Mouse (Mus musculus) thymus, postnatal 10 days (tissue): ENCODE measurements around the gene Rin2.
"Not testable (repeated sequence)": the region's sequence is repeated elsewhere in the genome, so short reads cannot be mapped to it uniquely, and the experiment has no call there.

ENCODE experiments used
- DNase-seq, 2 experiments: peaks; one replicate each; pipeline ENCODE4 v3.0.0; 2021; ENCODE audit warnings: low spot score in 2 of 2

Rin2 gene

DNA sequence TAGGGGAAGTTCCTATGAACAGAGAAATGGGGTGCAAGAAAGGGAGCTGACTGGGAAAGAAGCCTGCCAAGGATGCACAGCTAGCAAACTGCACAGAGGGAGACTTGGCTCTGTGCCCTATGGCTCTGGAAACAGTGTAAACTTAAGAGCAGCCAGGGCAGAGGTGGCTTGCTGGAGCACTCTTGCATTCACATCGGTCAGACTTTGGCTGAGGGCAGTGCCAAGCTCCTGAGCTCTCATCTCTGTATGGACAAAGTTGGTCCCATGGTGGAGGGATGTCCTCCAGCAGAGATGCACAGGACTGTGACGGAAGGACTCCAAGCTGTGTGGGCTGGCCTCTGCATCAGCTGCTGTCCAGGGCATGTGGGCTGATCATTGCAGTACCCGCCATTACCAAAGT is 8.5 kb downstream of the Rin2 start:
- DNase-seq, result no peak

GRCm38 (mm10) chr2:145684151-145684550 is 9.1 kb downstream of the Rin2 start:
- DNase-seq, result no peak

DNA sequence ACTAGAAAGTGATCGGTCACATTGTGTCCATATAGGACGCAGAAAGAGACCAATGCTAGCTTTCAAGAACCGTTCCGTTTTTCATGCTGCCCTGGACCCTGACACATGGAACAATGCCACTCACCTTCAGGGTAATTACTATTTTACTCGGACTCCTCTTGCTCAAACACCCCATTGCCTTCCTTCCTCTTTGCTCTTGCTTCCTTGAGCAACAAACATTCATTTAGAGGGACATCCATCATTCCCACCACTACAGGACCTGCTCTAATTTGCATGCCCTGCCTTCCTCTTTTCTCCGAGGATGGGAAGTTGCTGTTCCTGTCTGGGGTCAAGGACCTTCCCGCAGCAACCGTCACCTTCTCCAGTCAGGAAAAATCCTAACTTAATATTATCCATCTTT is 9.9 kb downstream of the Rin2 start:
- DNase-seq, result no peak

DNA sequence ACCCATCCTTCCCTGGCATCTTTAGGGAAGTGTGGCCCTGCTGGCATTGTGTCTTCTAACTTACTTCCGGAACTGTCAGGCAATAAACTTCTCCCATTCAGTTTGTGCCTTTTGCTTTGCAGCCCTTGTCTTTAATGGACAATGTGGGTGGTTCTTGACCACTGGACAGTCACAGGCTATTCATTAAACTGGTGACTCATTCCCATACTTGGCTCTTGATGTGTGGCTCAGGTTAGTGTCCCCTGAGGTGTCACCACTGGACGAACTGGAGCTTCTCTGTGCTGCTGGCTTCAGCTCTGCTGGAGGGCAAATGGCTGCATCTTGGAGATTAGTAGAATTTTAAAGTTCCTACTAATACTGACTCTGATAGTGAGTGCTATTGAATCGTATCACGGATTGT is 11.0 kb downstream of the Rin2 start:
- no peak for DNase-seq

GRCm38 (mm10) chr2:145691367-145692009 is 16.5 kb downstream of the Rin2 start:
- DNase-seq, result no peak

- no peak for DNase-seq
Observed at GRCm38 (mm10) chr2:145697160-145697559, 22.1 kb downstream of the Rin2 start.

GRCm38 (mm10) chr2:145699414-145700071 is 24.5 kb downstream of the Rin2 start:
- peak in 1 of 2 experiments; percentile 39 for DNase-seq

DNA sequence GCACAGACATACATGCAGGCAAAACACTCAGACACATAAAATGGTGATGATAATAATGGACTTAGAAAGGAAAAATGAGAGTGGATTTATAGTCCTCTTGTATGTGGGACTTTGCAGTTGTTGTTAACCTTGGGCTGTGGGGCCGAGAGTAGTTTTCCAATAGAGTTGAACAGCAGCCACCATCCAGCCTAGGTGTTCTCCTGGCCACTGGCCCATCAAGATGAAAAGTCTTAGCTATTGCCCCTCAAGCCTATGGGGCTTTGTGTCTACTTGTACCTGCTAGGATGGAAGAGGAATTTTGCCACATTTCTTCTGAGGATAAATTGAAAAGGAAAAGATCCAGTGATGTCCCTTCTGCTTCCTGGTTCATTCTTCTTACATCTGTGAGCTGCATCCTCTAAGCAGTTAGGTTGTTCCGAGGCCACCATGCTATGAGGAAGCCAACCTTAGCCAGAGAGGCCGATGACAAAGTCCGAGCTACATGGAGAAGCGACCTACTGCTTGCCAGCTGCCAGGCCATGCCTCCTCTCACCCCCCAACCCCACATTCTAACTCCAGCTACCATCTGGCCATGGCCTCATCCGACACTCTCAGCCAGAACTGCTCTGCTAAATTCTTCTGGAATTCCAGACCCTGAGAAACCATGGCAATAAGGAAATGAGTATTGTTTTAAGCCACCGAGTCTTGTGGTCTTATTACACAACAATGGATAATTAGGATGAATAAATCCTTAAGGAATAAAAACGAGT is 25.4 kb downstream of the Rin2 start:
- DNase-seq, result no peak

GRCm38 (mm10) chr2:145701605-145702335 is 26.8 kb downstream of the Rin2 start:
- DNase-seq, result no peak

DNA sequence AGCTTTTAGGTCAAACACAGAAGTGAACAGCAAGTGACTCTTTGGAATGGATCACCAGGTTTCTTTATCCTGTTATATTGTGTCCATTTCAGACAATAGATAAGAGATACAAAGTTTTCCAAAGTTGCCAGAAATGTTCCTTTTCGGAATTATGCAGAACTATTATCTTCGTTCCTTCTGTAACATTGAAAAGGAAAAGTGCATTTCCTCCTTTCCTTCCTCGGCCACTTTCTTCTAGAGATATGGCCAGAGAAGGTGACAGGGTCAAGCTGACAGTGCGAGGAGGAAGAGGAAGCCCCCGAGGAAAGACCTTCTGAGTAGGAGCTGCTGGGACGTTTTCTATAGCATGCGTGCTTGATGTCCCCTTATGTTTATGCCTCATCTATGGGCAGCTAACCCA is 29.7 kb downstream of the Rin2 start:
- no peak for DNase-seq

GRCm38 (mm10) chr2:145709727-145710389 is 34.8 kb downstream of the Rin2 start:
- DNase-seq, result no peak

DNA sequence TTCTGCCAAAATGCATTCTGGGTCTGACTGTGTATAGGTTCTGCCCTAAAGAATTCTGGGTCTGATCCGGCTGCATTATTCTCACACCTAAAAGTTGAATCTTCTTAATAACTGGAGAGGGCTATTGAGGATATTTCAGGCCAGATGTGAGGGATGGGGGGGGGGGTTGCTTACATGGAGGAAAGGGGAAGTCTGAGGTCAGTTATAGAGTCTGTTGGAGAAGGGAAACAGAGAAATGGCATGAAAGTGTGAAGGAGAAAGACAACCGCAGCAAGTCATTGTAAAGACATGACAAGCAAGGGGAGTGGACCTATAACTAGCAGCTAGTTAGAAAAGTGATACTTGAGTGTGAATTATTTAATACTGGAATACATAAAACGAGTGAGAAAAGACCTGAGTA is 36.5 kb downstream of the Rin2 start:
- no peak for DNase-seq

- no peak for DNase-seq
Observed at GRCm38 (mm10) chr2:145712026-145712425, 37.0 kb downstream of the Rin2 start.

GRCm38 (mm10) chr2:145717539-145717938 is 42.5 kb downstream of the Rin2 start:
- no peak for DNase-seq

GRCm38 (mm10) chr2:145718624-145719183 is 43.7 kb downstream of the Rin2 start:
- DNase-seq, result no peak

- DNase-seq, result no peak
Observed at GRCm38 (mm10) chr2:145720157-145720556, 45.1 kb downstream of the Rin2 start.

DNA sequence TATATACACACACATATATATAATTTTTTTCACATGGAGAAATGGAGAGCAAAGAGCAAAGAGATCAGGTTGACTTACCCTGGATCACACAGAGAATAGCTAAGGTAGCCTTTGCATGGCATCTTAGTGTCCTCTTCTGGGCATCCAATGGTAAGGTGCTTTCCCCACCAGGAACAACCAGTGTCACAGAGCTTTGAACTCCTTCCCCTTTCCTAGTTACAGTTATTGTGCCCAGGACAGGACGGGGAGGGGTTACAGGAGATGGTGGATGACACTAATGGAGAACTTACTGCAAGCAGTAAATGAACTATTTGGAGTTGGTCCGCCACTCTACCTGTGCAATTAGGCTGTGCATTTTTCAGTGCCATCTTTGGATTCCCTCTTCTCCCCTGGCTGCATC is 45.7 kb downstream of the Rin2 start:
- no peak for DNase-seq

GRCm38 (mm10) chr2:145722304-145722703 is 47.3 kb downstream of the Rin2 start:
- DNase-seq, result not testable (repeated sequence)

GRCm38 (mm10) chr2:145724288-145724687 is 49.3 kb downstream of the Rin2 start:
- DNase-seq, result no peak

DNA sequence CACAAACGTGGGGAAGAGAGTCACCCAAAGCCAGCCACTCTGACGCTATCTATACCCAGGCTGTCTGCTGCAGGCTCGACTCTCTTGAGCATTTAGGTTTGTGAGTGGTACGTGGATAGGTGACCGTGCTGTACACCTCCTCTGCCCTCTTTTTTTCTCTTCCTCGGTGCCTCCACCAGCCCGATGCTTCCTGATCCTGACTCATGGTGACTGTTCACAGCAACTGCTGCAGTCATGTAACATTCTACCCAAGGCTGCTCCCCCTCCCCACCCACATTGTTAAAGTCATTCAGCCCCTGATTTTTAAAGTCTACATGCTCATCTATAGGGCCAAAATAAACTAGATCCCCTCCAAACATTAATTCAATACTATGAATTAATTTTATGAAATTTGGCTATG is 54.4 kb downstream of the Rin2 start:
- no peak for DNase-seq

- no peak for DNase-seq
Observed at GRCm38 (mm10) chr2:145730189-145730880, 55.3 kb downstream of the Rin2 start.
